Mouse (Mus musculus) olfactory bulb, adult 2 months (tissue): ENCODE data around the gene Fndc7.

Source experiments
- CTCF ChIP-seq: fragments of 200-500 bp; IDR thresholded peaks from 2 replicates; pipeline ENCODE4 v1.5.1; 2012; ENCODE audit warnings: low read depth, mild to moderate bottlenecking, low read length, moderate library complexity; ENCODE audit not compliant: insufficient read depth
- POLR2A ChIP-seq: fragments of 200-500 bp; IDR thresholded peaks from 2 replicates; pipeline ENCODE4 v1.6.1; 2012; ENCODE audit warnings: mild to moderate bottlenecking, low read depth, low read length, moderate library complexity; ENCODE audit not compliant: insufficient read depth

- TF ChIP-seq CTCF (no peak), POLR2A (no peak)
Observed at GRCm38 (mm10) chr3:108918852-108919251, 29.0 kb upstream of the Fndc7 start.
